Mouse (Mus musculus) embryonic facial prominence, embryonic 14.5 days (tissue): ENCODE results near the gene Frat1. TPM values are rescaled to one million over a fixed set of nuclear protein-coding genes. Genes with fewer than 3 reads are reported as not detected.

ENCODE experiments used
- ATAC-seq: fragments of 200-750 bp; cut with Nextera tagmentation; 2 replicates; pipeline ENCODE4 v1.8.0; 2017; ENCODE audit warnings: low read depth, moderate number of reproducible peaks, moderate TSS enrichment
- DNase-seq: peaks from one replicate; pipeline ENCODE4 v3.0.0-alpha.2; 2015; ENCODE audit warnings: low spot score
- H3K27ac ChIP-seq: fragments of 300-500 bp; sonication (generic); replicated peaks from 2 replicates; pipeline ENCODE4 v1.5.1; 2014; ENCODE audit warnings: low read depth, mild to moderate bottlenecking, low read length, moderate library complexity
- H3K27me3 ChIP-seq: fragments of 300-500 bp; sonication (generic); replicated peaks from 2 replicates; pipeline ENCODE4 v1.6.1; 2014; ENCODE audit warnings: low read length; ENCODE audit not compliant: control insufficient read depth, insufficient read depth
- H3K36me3 ChIP-seq: fragments of 300-500 bp; sonication (generic); 2 replicates; pipeline ENCODE4 v1.6.1; 2014; ENCODE audit warnings: low read length, mixed read lengths; ENCODE audit not compliant: control insufficient read depth, insufficient read depth
- H3K4me1 ChIP-seq: fragments of 300-500 bp; sonication (generic); 2 replicates; pipeline ENCODE4 v1.6.1; 2014; ENCODE audit warnings: antibody characterized with exemption, low read length; ENCODE audit not compliant: control insufficient read depth, insufficient read depth
- H3K4me2 ChIP-seq: fragments of 300-500 bp; sonication (generic); 2 replicates; pipeline ENCODE4 v1.6.1; 2014; ENCODE audit warnings: low read depth, mild to moderate bottlenecking, low read length, moderate library complexity, mixed read lengths
- H3K4me3 ChIP-seq: fragments of 300-500 bp; sonication (generic); 2 replicates; pipeline ENCODE4 v1.5.1; 2014; ENCODE audit warnings: low read depth, mild to moderate bottlenecking, low read length
- H3K9ac ChIP-seq: fragments of 300-500 bp; sonication (generic); 2 replicates; pipeline ENCODE4 v1.6.1; 2014; ENCODE audit warnings: low read depth, mild to moderate bottlenecking, low read length, moderate library complexity, mixed read lengths
- H3K9me3 ChIP-seq: fragments of 300-500 bp; sonication (generic); 2 replicates; pipeline ENCODE4 v1.6.1; 2016; ENCODE audit warnings: low read length; ENCODE audit not compliant: control insufficient read depth
- WGBS: fragments of 180-500 bp; shearing (Covaris S2); extraction: QIAGEN DNeasy Blood & Tissue Kit; methylation state at CpG from one replicate; pipeline ENCODE4 v1.1.7; 2014; 5-methylcytosine and 5-hydroxymethylcytosine counted together
- polyA plus RNA-seq: library from polyadenylated mRNA; unstranded; fragments of >200 nt; fragmentation: Nextera tagmentation; extraction: Ambion mirVana; gene quantifications from 2 replicates; pipeline ENCODE4 v1.2.1, GENCODE M21; 2014

Frat1 gene
- polyA plus RNA-seq, 1 experiment from 2014 or later = 4.5 TPM

GRCm38 (mm10) chr19:41808104-41808634 is 21.6 kb upstream of the Frat1 start:
- no peaks in the 10 kb centered on the region for H3K4me1 ChIP-seq
- no peak overlapping the region for H3K9ac ChIP-seq
- H3K27me3 ChIP-seq = no peaks in the 10 kb centered on the region
- 78% methylated on average over 8 of the region's 8 CpGs for WGBS
- H3K4me2 ChIP-seq = no peak overlapping the region
- no peak overlapping the region for H3K4me3 ChIP-seq
- no peak overlapping the region for H3K27ac ChIP-seq
- no peak for DNase-seq
- ATAC-seq = no peak
- H3K36me3 ChIP-seq = no peaks in the 10 kb centered on the region
- no peaks in the 10 kb centered on the region for H3K9me3 ChIP-seq

GRCm38 (mm10) chr19:41810074-41810473 is 19.7 kb upstream of the Frat1 start:
- 82% methylated on average over 5 of the region's 5 CpGs for WGBS
- no peak for DNase-seq
- Histone ChIP-seq H3K9me3 (no peaks in the 10 kb centered on the region), H3K9ac (no peak overlapping the region), H3K36me3 (no peaks in the 10 kb centered on the region), H3K27ac (no peak overlapping the region), H3K4me2 (no peak overlapping the region), H3K4me1 (no peaks in the 10 kb centered on the region), H3K4me3 (no peak overlapping the region), H3K27me3 (no peaks in the 10 kb centered on the region)
- ATAC-seq = no peak

GRCm38 (mm10) chr19:41812525-41812924 is 17.2 kb upstream of the Frat1 start:
- 0 out of 2 replicates have a peak, but pooled peaks cover 6% of the 10 kb centered on the region for H3K4me1 ChIP-seq
- no peak for ATAC-seq
- DNase-seq = no peak
- no peak overlapping the region for H3K4me3 ChIP-seq
- no peak overlapping the region for H3K27ac ChIP-seq
- no peak overlapping the region for H3K9ac ChIP-seq
- 89% methylated on average over 10 of the region's 10 CpGs for WGBS
- no peaks in the 10 kb centered on the region for H3K27me3 ChIP-seq
- H3K4me2 ChIP-seq = no peak overlapping the region
- no peaks in the 10 kb centered on the region for H3K9me3 ChIP-seq
- no peaks in the 10 kb centered on the region for H3K36me3 ChIP-seq

GRCm38 (mm10) chr19:41813374-41813773 is 16.4 kb upstream of the Frat1 start:
- Histone ChIP-seq H3K36me3 (no peaks in the 10 kb centered on the region), H3K4me1 (0 out of 2 replicates have a peak, but pooled peaks cover 6% of the 10 kb centered on the region), H3K9me3 (no peaks in the 10 kb centered on the region), H3K4me2 (no peak overlapping the region), H3K27me3 (no peaks in the 10 kb centered on the region), H3K4me3 (no peak overlapping the region), H3K9ac (no peak overlapping the region), H3K27ac (no peak overlapping the region)
- ATAC-seq (no peak), DNase-seq (no peak)
- 92% methylated on average over 4 of the region's 4 CpGs for WGBS

- no peak for DNase-seq
- H3K4me2 ChIP-seq = no peak overlapping the region
- WGBS = 42% methylated on average over 5 of the region's 5 CpGs
- H3K27me3 ChIP-seq = no peaks in the 10 kb centered on the region
- H3K9me3 ChIP-seq = no peaks in the 10 kb centered on the region
- peak overlapping the region; percentile 45 for H3K27ac ChIP-seq
- H3K9ac ChIP-seq = no peak overlapping the region
- no peak for ATAC-seq
- H3K4me1 ChIP-seq = 0 out of 2 replicates have a peak, but pooled peaks cover 6% of the 10 kb centered on the region
- no peaks in the 10 kb centered on the region for H3K36me3 ChIP-seq
- no peak overlapping the region for H3K4me3 ChIP-seq
These were observed 13.4 kb upstream of the Frat1 start for GRCm38 (mm10) chr19:41816410-41816809.

- Histone ChIP-seq H3K4me1 (0 out of 2 replicates have a peak, but pooled peaks cover 6% of the 10 kb centered on the region), H3K4me3 (no peak overlapping the region), H3K27ac (peak overlapping the region; percentile 60), H3K4me2 (peak overlapping the region; percentile 10; the same call in 1 of the 2 replicates), H3K9me3 (no peaks in the 10 kb centered on the region), H3K9ac (no peak overlapping the region), H3K36me3 (no peaks in the 10 kb centered on the region), H3K27me3 (no peaks in the 10 kb centered on the region)
- 28% methylated on average over 5 of the region's 5 CpGs for WGBS
- DNase-seq = peak; percentile 83
- ATAC-seq = peak; percentile 88
These were observed 12.9 kb upstream of the Frat1 start for GRCm38 (mm10) chr19:41816915-41817314.

- 36% methylated on average over 10 of the region's 10 CpGs for WGBS
These were observed 12.4 kb upstream of the Frat1 start for GRCm38 (mm10) chr19:41817325-41817724.

GRCm38 (mm10) chr19:41818749-41819148 is 11.0 kb upstream of the Frat1 start:
- no peaks in the 10 kb centered on the region for H3K9me3 ChIP-seq
- H3K27me3 ChIP-seq = no peaks in the 10 kb centered on the region
- H3K4me1 ChIP-seq = 0 out of 2 replicates have a peak, but pooled peaks cover 6% of the 10 kb centered on the region
- WGBS = 77% methylated on average over 4 of the region's 4 CpGs
- no peak overlapping the region for H3K4me3 ChIP-seq
- H3K36me3 ChIP-seq = no peaks in the 10 kb centered on the region
- ATAC-seq = no peak
- H3K4me2 ChIP-seq = no peak overlapping the region
- no peak overlapping the region for H3K27ac ChIP-seq
- no peak overlapping the region for H3K9ac ChIP-seq
- DNase-seq = no peak

More at GRCm38 (mm10) chr19:41817325-41817724, 12.4 kb upstream of the Frat1 start:
- DNase-seq = peak; percentile 77
- H3K9me3 ChIP-seq = no peaks in the 10 kb centered on the region
- H3K36me3 ChIP-seq = no peaks in the 10 kb centered on the region
- H3K9ac ChIP-seq = no peak overlapping the region
- peak overlapping the region; percentile 60 for H3K27ac ChIP-seq
- no peaks in the 10 kb centered on the region for H3K27me3 ChIP-seq
- 0 out of 2 replicates have a peak, but pooled peaks cover 6% of the 10 kb centered on the region for H3K4me1 ChIP-seq
- no peak overlapping the region for H3K4me3 ChIP-seq
- peak overlapping the region; percentile 10; the same call in 1 of the 2 replicates for H3K4me2 ChIP-seq
- peak; percentile 90 for ATAC-seq

- H3K9me3 ChIP-seq = no peaks in the 10 kb centered on the region
- 0 out of 2 replicates have a peak, but pooled peaks cover 4% of the 10 kb centered on the region for H3K4me1 ChIP-seq
- WGBS = 7% methylated on average over 5 of the region's 5 CpGs
- no peaks in the 10 kb centered on the region for H3K27me3 ChIP-seq
- H3K9ac ChIP-seq = no peak overlapping the region
- ATAC-seq (no peak), DNase-seq (no peak)
- no peaks in the 10 kb centered on the region for H3K36me3 ChIP-seq
- H3K4me2 ChIP-seq = no peak overlapping the region
- no peak overlapping the region for H3K27ac ChIP-seq
- no peak overlapping the region for H3K4me3 ChIP-seq
These were observed 8.3 kb upstream of the Frat1 start for GRCm38 (mm10) chr19:41821436-41821835.
